Comparison of ENCODE assay signal across 10 mouse cellular contexts in the genomic region with DNA sequence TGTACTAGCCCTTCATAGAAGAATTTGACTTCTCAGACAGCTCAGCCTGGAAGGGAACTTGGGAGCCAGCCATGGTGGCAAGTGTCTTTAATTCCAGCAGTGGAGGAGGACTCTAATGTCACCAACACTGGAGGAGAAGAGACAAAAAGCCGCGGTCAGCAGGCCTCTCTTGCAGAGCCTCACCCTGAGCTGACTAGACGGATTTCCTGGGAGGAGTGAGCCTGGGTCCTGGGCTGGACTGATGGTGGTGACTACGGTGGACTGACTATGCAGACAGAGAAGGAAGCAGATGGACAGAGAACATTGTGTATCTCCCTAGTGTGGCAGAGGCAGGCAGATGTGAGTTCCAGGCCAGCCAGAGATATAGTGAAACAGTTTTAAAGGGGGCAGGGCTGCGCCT. TPM values are rescaled to one million over a fixed set of nuclear protein-coding genes. Genes with fewer than 3 reads are reported as not detected.
DNase-seq lines count a peak whose midpoint lies in the region; ATAC-seq lines count a peak whose summit lies in the region.
"Had no signal": no experiment of that assay in that cellular context is flagged by ENCODE, and none has a peak within 500 bp of the region (broad histone marks: within the 10 kb centered on the region; RNA-seq: fewer than 3 reads in every experiment).

No protein-coding gene starts in this region.

- H3K4me1 ChIP-seq in neural tube, embryonic 15.5 days: peaks cover 10% of the 10 kb centered on the region

- no peak overlapping the region for H3K9ac ChIP-seq in neural tube, embryonic 15.5 days (replicated peaks)
- H3K9ac ChIP-seq: midbrain, embryonic 12.5 days had no signal

- no peaks in the 10 kb centered on the region for H3K27me3 ChIP-seq in neural tube, embryonic 15.5 days (replicated peaks)
- H3K27me3 ChIP-seq: midbrain, embryonic 12.5 days had no signal

- peaks cover 8% of the 10 kb centered on the region for H3K36me3 ChIP-seq in neural tube, embryonic 15.5 days

- intact Hi-C loops in left cerebral cortex, postnatal 14 days (cut with DNase I): no loop called here
- intact Hi-C loops in left cerebral cortex, postnatal 4 days (cut with DNase I): no loop called here

- H3K4me3 ChIP-seq in neural tube, embryonic 15.5 days (replicated peaks): no peak overlapping the region
- H3K4me3 ChIP-seq: midbrain, embryonic 12.5 days had no signal

- H3K4me2 ChIP-seq in neural tube, embryonic 15.5 days: no peak overlapping the region
- H3K4me2 ChIP-seq: midbrain, embryonic 12.5 days had no signal

- peak; percentile 29 for DNase-seq in gastrocnemius, adult 18-20 months (ENCODE audit: low spot score)
- no peak for DNase-seq in gastrocnemius, postnatal 4 days (ENCODE audit: low spot score in 2 of 2)
- DNase-seq in left cerebral cortex, postnatal 14 days (ENCODE audit: low spot score in 2 of 2): peak; percentile 48 to 55
- DNase-seq in left cerebral cortex, postnatal 4 days: no peak
- peak; percentile 33 for DNase-seq in induced T-regulatory cell, adult 2 months (ENCODE audit: low read depth)
- DNase-seq in urinary bladder, adult 18-20 months (ENCODE audit: low spot score in 2 of 2): no peak
- DNase-seq: cerebellum, postnatal 25 days had no signal

- peak; percentile 30 for ATAC-seq in megakaryocyte progenitor cell, adult 5-6 weeks (replicated peaks; ENCODE audit: poor library complexity)
- no peak for ATAC-seq in neural tube, embryonic 15.5 days (ENCODE audit: low FRiP score)

- H3K27ac ChIP-seq in neural tube, embryonic 15.5 days (replicated peaks): no peak overlapping the region
- H3K27ac ChIP-seq: midbrain, embryonic 12.5 days had no signal

- no peaks in the 10 kb centered on the region for H3K9me3 ChIP-seq in neural tube, embryonic 15.5 days (replicated peaks)
- H3K9me3 ChIP-seq: midbrain, embryonic 12.5 days had no signal

- WGBS in neural tube, embryonic 15.5 days: 84% methylated on average over 5 of the region's 5 CpGs

RNA-seq across cellular contexts. Expression of gene Ncf1, which starts 2.0 kb away (rescaled TPM):
- total RNA-seq in gastrocnemius, adult 18-20 months (2021): 1 to 10 TPM; 2.1 to 2.2 TPM
- total RNA-seq in gastrocnemius, postnatal 4 days (2021): 1 to 10 TPM; 6.4 to 7.7 TPM
- total RNA-seq in left cerebral cortex, postnatal 14 days (2021): 1 to 10 TPM; 6.7 to 9.2 TPM
- 1 to 10 TPM; 2.5 to 3.7 TPM for total RNA-seq in left cerebral cortex, postnatal 4 days (2021)
- 139 and 150 TPM in 2 replicates for total RNA-seq in megakaryocyte progenitor cell, adult 5-6 weeks (2015)
- total RNA-seq in megakaryocyte progenitor cell, adult 5-6 weeks (2017): 155 and 185 TPM in 2 replicates
- 2.5 and 5.1 TPM in 2 replicates for polyA plus RNA-seq in neural tube, embryonic 15.5 days (2015; fragmentation: Nextera tagmentation; extraction: Ambion mirVana)

RNA-seq across cellular contexts. Expression of gene Gtf2ird2, which starts 47.6 kb away (rescaled TPM):
- 1 to 10 TPM; 5.0 to 6.3 TPM for total RNA-seq in gastrocnemius, adult 18-20 months (2021)
- 10 to 100 TPM in 1 of 2 experiments, 1 to 10 TPM in 1; 9.8 to 10.3 TPM for total RNA-seq in gastrocnemius, postnatal 4 days (2021)
- total RNA-seq in left cerebral cortex, postnatal 14 days (2021): 10 to 100 TPM; 14.5 to 15.4 TPM
- 10 to 100 TPM; 16.5 to 19.4 TPM for total RNA-seq in left cerebral cortex, postnatal 4 days (2021)
- total RNA-seq in megakaryocyte progenitor cell, adult 5-6 weeks (2015): 4.2 TPM in 2 replicates
- total RNA-seq in megakaryocyte progenitor cell, adult 5-6 weeks (2017): 4.2 and 4.7 TPM in 2 replicates
- polyA plus RNA-seq in neural tube, embryonic 15.5 days (2015; fragmentation: Nextera tagmentation; extraction: Ambion mirVana): 12.4 and 14.4 TPM in 2 replicates

RNA-seq across cellular contexts. Expression of gene Rcc1l, which starts 54.8 kb away (rescaled TPM):
- 10 to 100 TPM; 22.7 to 25.2 TPM for total RNA-seq in gastrocnemius, adult 18-20 months (2021)
- 10 to 100 TPM; 18.7 to 23.8 TPM for total RNA-seq in gastrocnemius, postnatal 4 days (2021)
- total RNA-seq in left cerebral cortex, postnatal 14 days (2021): 10 to 100 TPM; 15.7 to 16.0 TPM
- total RNA-seq in left cerebral cortex, postnatal 4 days (2021): 10 to 100 TPM; 21.2 to 23.2 TPM
- 10.6 and 11.1 TPM in 2 replicates for total RNA-seq in megakaryocyte progenitor cell, adult 5-6 weeks (2015)
- 8.8 and 10.2 TPM in 2 replicates for total RNA-seq in megakaryocyte progenitor cell, adult 5-6 weeks (2017)
- polyA plus RNA-seq in neural tube, embryonic 15.5 days (2015; fragmentation: Nextera tagmentation; extraction: Ambion mirVana): 20.3 and 21.6 TPM in 2 replicates

Comparison
In these comparisons a context has a peak if more than half of its experiments do, and no peak if none do; other contexts are left out.
1. DNase-seq: peak in gastrocnemius, adult 18-20 months (single experiment), left cerebral cortex, postnatal 14 days (2 of 2) and induced T-regulatory cell, adult 2 months (single experiment); none in gastrocnemius, postnatal 4 days (0 of 2), left cerebral cortex, postnatal 4 days (single experiment) and urinary bladder, adult 18-20 months (0 of 2).
2. RNA of gene Ncf1, which starts 2.0 kb away (total RNA-seq): 139 to 185 TPM in megakaryocyte progenitor cell, adult 5-6 weeks; 6.7 to 9.2 TPM in left cerebral cortex, postnatal 14 days, 6.4 to 7.7 TPM in gastrocnemius, postnatal 4 days, 2.5 to 3.7 TPM in left cerebral cortex, postnatal 4 days and 2.1 to 2.2 TPM in gastrocnemius, adult 18-20 months; every median in the first group is over 10 times any median in the second.